Mouse (Mus musculus) hindbrain, embryonic 11.5 days (tissue): ENCODE data around the gene Grcc10. TPM values are rescaled to one million over a fixed set of nuclear protein-coding genes. Genes with fewer than 3 reads are reported as not detected.

Experiments used
- ATAC-seq: fragments of 200-750 bp; cut with Nextera tagmentation; 2 replicates; pipeline ENCODE4 v1.8.0; 2017; ENCODE audit warnings: mild to moderate bottlenecking, moderate TSS enrichment, moderate library complexity; ENCODE audit not compliant: low FRiP score
- DNase-seq: peaks from one replicate; pipeline ENCODE4 v3.0.0-alpha.2; 2015; ENCODE audit warnings: low spot score
- H3K27ac ChIP-seq: fragments of 300-500 bp; sonication (generic); 2 replicates; pipeline ENCODE4 v1.5.1; 2014; ENCODE audit warnings: mild to moderate bottlenecking, low read depth, low read length
- H3K27me3 ChIP-seq: fragments of 300-500 bp; sonication (generic); 2 replicates; pipeline ENCODE4 v1.6.1; 2014; ENCODE audit warnings: mild to moderate bottlenecking, low read length, moderate library complexity, mixed read lengths; ENCODE audit not compliant: control insufficient read depth, insufficient read depth
- H3K36me3 ChIP-seq: fragments of 300-500 bp; sonication (generic); 2 replicates; pipeline ENCODE4 v1.6.1; 2014; ENCODE audit warnings: mild to moderate bottlenecking, low read length, moderate library complexity, mixed read lengths; ENCODE audit not compliant: control insufficient read depth, insufficient read depth
- H3K4me1 ChIP-seq: fragments of 300-500 bp; sonication (generic); replicated peaks from 2 replicates; pipeline ENCODE4 v1.6.1; 2014; ENCODE audit warnings: low read length, mixed read lengths; ENCODE audit not compliant: control insufficient read depth, insufficient read depth
- H3K4me2 ChIP-seq: fragments of 300-500 bp; sonication (generic); replicated peaks from 2 replicates; pipeline ENCODE4 v1.6.1; 2014; ENCODE audit warnings: mild to moderate bottlenecking, low read depth, low read length
- H3K4me3 ChIP-seq: fragments of 300-500 bp; sonication (generic); 2 replicates; pipeline ENCODE4 v1.5.1; 2014; ENCODE audit warnings: low read depth, low read length
- H3K9ac ChIP-seq: fragments of 300-500 bp; sonication (generic); 2 replicates; pipeline ENCODE4 v1.6.1; 2014; ENCODE audit warnings: low read depth, low read length
- H3K9me3 ChIP-seq: fragments of 300-500 bp; sonication (generic); 2 replicates; pipeline ENCODE4 v1.6.1; 2016; ENCODE audit warnings: low read length; ENCODE audit not compliant: control insufficient read depth
- WGBS: fragments of 180-500 bp; shearing (Covaris S2); extraction: QIAGEN DNeasy Blood & Tissue Kit; methylation state at CpG from one replicate; pipeline ENCODE4 v1.1.7; 2014; 5-methylcytosine and 5-hydroxymethylcytosine counted together
- polyA plus RNA-seq: library from polyadenylated mRNA; unstranded; fragments of >200 nt; fragmentation: Nextera tagmentation; extraction: Ambion mirVana; gene quantifications from 2 replicates; pipeline ENCODE4 v1.2.1, GENCODE M21; 2014

Gene Grcc10
- polyA plus RNA-seq, 1 experiment from 2014 or later = 590 TPM

GRCm38 (mm10) chr6:124750405-124750804 lies 9.2 kb upstream of the Grcc10 start:
- ATAC-seq (no peak), DNase-seq (no peak)
- Histone ChIP-seq H3K9me3 (no peaks in the 10 kb centered on the region), H3K27me3 (no peaks in the 10 kb centered on the region), H3K4me3 (no peak overlapping the region), H3K27ac (no peak overlapping the region), H3K9ac (no peak overlapping the region), H3K4me2 (no peak overlapping the region), H3K36me3 (0 out of 2 replicates have a peak, but pooled peaks cover 7% of the 10 kb centered on the region), H3K4me1 (peaks cover 12% of the 10 kb centered on the region)
- 90% methylated on average over 8 of the region's 8 CpGs for WGBS

GRCm38 (mm10) chr6:124746654-124747632 lies 5.8 kb upstream of the Grcc10 start:
- Histone ChIP-seq H3K4me2 (peak overlapping the region; percentile 97), H3K4me3 (peak overlapping the region; percentile 51; the same call in 1 of the 2 replicates), H3K27me3 (no peaks in the 10 kb centered on the region), H3K27ac (peak overlapping the region; percentile 86; the same call in 1 of the 2 replicates), H3K4me1 (peaks cover 11% of the 10 kb centered on the region), H3K36me3 (0 out of 2 replicates have a peak, but pooled peaks cover 7% of the 10 kb centered on the region), H3K9ac (peak overlapping the region; percentile 86), H3K9me3 (no peaks in the 10 kb centered on the region)
- WGBS = 92% methylated on average over 7 of the region's 7 CpGs
- DNase-seq (no peak), ATAC-seq (0 out of 2 replicates have a peak, but pooled peaks have one; percentile 2)

- H3K36me3 ChIP-seq = 0 out of 2 replicates have a peak, but pooled peaks cover 7% of the 10 kb centered on the region
These were observed 5.1 kb upstream of the Grcc10 start for GRCm38 (mm10) chr6:124746296-124746605.

GRCm38 (mm10) chr6:124745490-124746295 lies 4.5 kb upstream of the Grcc10 start:
- peak overlapping the region; percentile 86 for H3K27ac ChIP-seq
- under 1% methylated on average over 84 of the region's 85 CpGs for WGBS
- peaks cover 14% of the 10 kb centered on the region for H3K4me1 ChIP-seq
- ATAC-seq = peak; percentile 84
- H3K9ac ChIP-seq = peak overlapping the region; percentile 86
- no peaks in the 10 kb centered on the region for H3K9me3 ChIP-seq
- H3K27me3 ChIP-seq = no peaks in the 10 kb centered on the region
- peak; percentile 97 for DNase-seq
- peak overlapping the region; percentile 51 for H3K4me3 ChIP-seq
- H3K36me3 ChIP-seq = 0 out of 2 replicates have a peak, but pooled peaks cover 7% of the 10 kb centered on the region
- peak overlapping the region; percentile 97 for H3K4me2 ChIP-seq

More at GRCm38 (mm10) chr6:124746296-124746605, 5.1 kb upstream of the Grcc10 start:
- 14% methylated on average over 8 of the region's 8 CpGs for WGBS
- Histone ChIP-seq H3K4me2 (peak overlapping the region; percentile 97), H3K9ac (peak overlapping the region; percentile 86), H3K9me3 (no peaks in the 10 kb centered on the region), H3K4me3 (peak overlapping the region; percentile 51), H3K27me3 (no peaks in the 10 kb centered on the region), H3K27ac (peak overlapping the region; percentile 86), H3K4me1 (peaks cover 14% of the 10 kb centered on the region)
- ATAC-seq (no peak; the same call in 1 of the 2 replicates), DNase-seq (no peak)

- 69% methylated on average over 26 of the region's 26 CpGs for WGBS
- no peak overlapping the region for H3K4me3 ChIP-seq
- H3K9me3 ChIP-seq = no peaks in the 10 kb centered on the region
- no peak overlapping the region for H3K9ac ChIP-seq
- H3K4me2 ChIP-seq = peak overlapping the region; percentile 97; the same call in 1 of the 2 replicates
- peak overlapping the region; percentile 86 for H3K27ac ChIP-seq
- H3K36me3 ChIP-seq = 0 out of 2 replicates have a peak, but pooled peaks cover 7% of the 10 kb centered on the region
- no peaks in the 10 kb centered on the region for H3K27me3 ChIP-seq
- no peak for DNase-seq
- peaks cover 14% of the 10 kb centered on the region for H3K4me1 ChIP-seq
- no peak for ATAC-seq
These were observed 3.7 kb upstream of the Grcc10 start for GRCm38 (mm10) chr6:124744755-124745321.

GRCm38 (mm10) chr6:124743647-124744046 lies 2.5 kb upstream of the Grcc10 start:
- Histone ChIP-seq H3K36me3 (0 out of 2 replicates have a peak, but pooled peaks cover 7% of the 10 kb centered on the region), H3K9ac (no peak overlapping the region), H3K27me3 (no peaks in the 10 kb centered on the region), H3K27ac (no peak overlapping the region), H3K4me2 (no peak overlapping the region), H3K4me1 (peaks cover 14% of the 10 kb centered on the region), H3K4me3 (no peak overlapping the region), H3K9me3 (no peaks in the 10 kb centered on the region)
- DNase-seq = no peak
- WGBS = 90% methylated on average over 8 of the region's 8 CpGs
- ATAC-seq = no peak

GRCm38 (mm10) chr6:124742839-124743514 lies 1.8 kb upstream of the Grcc10 start:
- Histone ChIP-seq H3K4me1 (peaks cover 14% of the 10 kb centered on the region), H3K9me3 (no peaks in the 10 kb centered on the region), H3K4me2 (no peak overlapping the region), H3K27ac (no peak overlapping the region), H3K4me3 (no peak overlapping the region), H3K36me3 (0 out of 2 replicates have a peak, but pooled peaks cover 6% of the 10 kb centered on the region), H3K9ac (no peak overlapping the region), H3K27me3 (no peaks in the 10 kb centered on the region)
- ATAC-seq = no peak
- WGBS = 91% methylated on average over 14 of the region's 15 CpGs
- no peak for DNase-seq

GRCm38 (mm10) chr6:124741842-124742241 lies 668 bp upstream of the Grcc10 start:
- no peak for ATAC-seq
- Histone ChIP-seq H3K4me1 (peaks cover 12% of the 10 kb centered on the region), H3K9me3 (no peaks in the 10 kb centered on the region), H3K27ac (peak overlapping the region; percentile 99), H3K4me3 (peak overlapping the region; percentile 23), H3K4me2 (peak overlapping the region; percentile 51), H3K9ac (peak overlapping the region; percentile 59), H3K36me3 (no peaks in the 10 kb centered on the region), H3K27me3 (no peaks in the 10 kb centered on the region)
- no peak for DNase-seq
- 73% methylated on average over 3 of the region's 3 CpGs for WGBS
